Mouse (Mus musculus) gastrocnemius, postnatal 10 days (tissue): ENCODE data around the gene Galnt6. TPM values are rescaled to one million over a fixed set of nuclear protein-coding genes. Genes with fewer than 3 reads are reported as not detected.

Source experiments
- DNase-seq: peaks from one replicate; pipeline ENCODE4 v3.0.0; 2021; ENCODE audit warnings: mixed read lengths
- total RNA-seq, 2 experiments: library from RNA; stranded (reverse); gene quantifications; 2 replicates each; pipeline ENCODE4 v1.2.3; 2021

Galnt6 gene
- total RNA-seq, 2 experiments from 2014 or later, result 0.23 to 1.6 TPM

- DNase-seq, result no peak
Observed at GRCm38 (mm10) chr15:100720066-100720465, 9.1 kb downstream of the Galnt6 start.

GRCm38 (mm10) chr15:100719217-100719616 is 10.0 kb downstream of the Galnt6 start:
- no peak for DNase-seq

GRCm38 (mm10) chr15:100718572-100718971 is 10.6 kb downstream of the Galnt6 start:
- DNase-seq, result no peak

GRCm38 (mm10) chr15:100717933-100718332 is 11.2 kb downstream of the Galnt6 start:
- DNase-seq, result no peak

- DNase-seq, result no peak
Observed at GRCm38 (mm10) chr15:100715399-100715993, 13.7 kb downstream of the Galnt6 start.

- DNase-seq, result no peak
Observed at GRCm38 (mm10) chr15:100714470-100714869, 14.7 kb downstream of the Galnt6 start.

GRCm38 (mm10) chr15:100710838-100711237 is 18.3 kb downstream of the Galnt6 start:
- no peak for DNase-seq

- DNase-seq, result no peak
Observed at GRCm38 (mm10) chr15:100708433-100709078, 20.6 kb downstream of the Galnt6 start.

GRCm38 (mm10) chr15:100706226-100706625 is 22.9 kb downstream of the Galnt6 start:
- DNase-seq, result no peak

- no peak for DNase-seq
Observed at GRCm38 (mm10) chr15:100705376-100705775, 23.8 kb downstream of the Galnt6 start.

GRCm38 (mm10) chr15:100703913-100704312 is 25.3 kb downstream of the Galnt6 start:
- DNase-seq, result no peak

- DNase-seq, result no peak
Observed at GRCm38 (mm10) chr15:100701856-100702255, 27.3 kb downstream of the Galnt6 start.

- DNase-seq, result no peak
Observed at GRCm38 (mm10) chr15:100701108-100701507, 28.1 kb downstream of the Galnt6 start.

- DNase-seq, result no peak
Observed at GRCm38 (mm10) chr15:100700424-100700823, 28.8 kb downstream of the Galnt6 start.

GRCm38 (mm10) chr15:100699386-100699785 is 29.8 kb downstream of the Galnt6 start:
- no peak for DNase-seq

GRCm38 (mm10) chr15:100698078-100698477 is 31.1 kb downstream of the Galnt6 start:
- no peak for DNase-seq

- DNase-seq, result no peak
Observed at GRCm38 (mm10) chr15:100694406-100694805, 34.8 kb downstream of the Galnt6 start.

GRCm38 (mm10) chr15:100691990-100692389 is 37.2 kb downstream of the Galnt6 start:
- no peak for DNase-seq

GRCm38 (mm10) chr15:100687430-100687971 is 41.7 kb downstream of the Galnt6 start, which contains the start of gene Cela1:
Cela1 (minus strand) TSS chr15:100687921.
- no peak for DNase-seq

- DNase-seq, result no peak
Observed at GRCm38 (mm10) chr15:100686989-100687388, 42.2 kb downstream of the Galnt6 start.

- DNase-seq, result no peak
Observed at GRCm38 (mm10) chr15:100686434-100686833, 42.7 kb downstream of the Galnt6 start.

- no peak for DNase-seq
Observed at GRCm38 (mm10) chr15:100685849-100686248, 43.3 kb downstream of the Galnt6 start.

- no peak for DNase-seq
Observed at GRCm38 (mm10) chr15:100685255-100685654, 43.9 kb downstream of the Galnt6 start.

GRCm38 (mm10) chr15:100684450-100684849 is 44.7 kb downstream of the Galnt6 start:
- DNase-seq, result no peak
